ENCODE assay signal across 37 mouse cellular contexts in genomic region chr16:91126734-91127524, GRCm38 (mm10). TPM values are rescaled to one million over a fixed set of nuclear protein-coding genes. Genes with fewer than 3 reads are reported as not detected.
"Had no signal": no experiment of that assay in that cellular context is flagged by ENCODE, and none has a peak within 500 bp of the region (broad histone marks: within the 10 kb centered on the region; RNA-seq: fewer than 3 reads in every experiment).

No protein-coding gene starts in this region.

- ATAC-seq: liver, embryonic 12.5 days; liver, postnatal 0 days; midbrain, embryonic 13.5 days; midbrain, embryonic 15.5 days; midbrain, embryonic 16.5 days had no signal

- H3K36me3 ChIP-seq: limb, embryonic 10.5 days; limb, embryonic 12.5 days; limb, embryonic 13.5 days; limb, embryonic 15.5 days; liver, embryonic 12.5 days; liver, embryonic 13.5 days; liver, embryonic 15.5 days; lung, embryonic 15.5 days; midbrain, embryonic 10.5 days; midbrain, embryonic 12.5 days; midbrain, embryonic 13.5 days; midbrain, embryonic 15.5 days; neural tube, embryonic 12.5 days; neural tube, embryonic 13.5 days had no signal

- H3K4me2 ChIP-seq: limb, embryonic 12.5 days; limb, embryonic 13.5 days; limb, embryonic 15.5 days; liver, embryonic 11.5 days; liver, embryonic 12.5 days; liver, embryonic 13.5 days; liver, embryonic 15.5 days; lung, embryonic 14.5 days; lung, embryonic 15.5 days; midbrain, embryonic 12.5 days; midbrain, embryonic 13.5 days; midbrain, embryonic 15.5 days; neural tube, embryonic 12.5 days; neural tube, embryonic 13.5 days had no signal

- H3K27me3 ChIP-seq: limb, embryonic 13.5 days; limb, embryonic 15.5 days; lung, embryonic 15.5 days had no signal

- H3K9me3 ChIP-seq: limb, embryonic 10.5 days; limb, embryonic 12.5 days; limb, embryonic 13.5 days; limb, embryonic 15.5 days; liver, embryonic 12.5 days; liver, embryonic 13.5 days; liver, embryonic 15.5 days; lung, embryonic 15.5 days; megakaryocyte, embryonic 14.5 days; midbrain, embryonic 10.5 days; midbrain, embryonic 12.5 days; midbrain, embryonic 13.5 days; midbrain, embryonic 15.5 days; neural tube, embryonic 12.5 days; neural tube, embryonic 13.5 days had no signal

- H3K4me1 ChIP-seq: limb, embryonic 10.5 days; limb, embryonic 12.5 days; limb, embryonic 13.5 days; limb, embryonic 15.5 days; liver, embryonic 12.5 days; liver, embryonic 13.5 days; liver, embryonic 15.5 days; lung, embryonic 15.5 days; neural tube, embryonic 12.5 days; neural tube, embryonic 13.5 days had no signal

- H3K4me3 ChIP-seq: left cerebral cortex, adult 2 months; limb, embryonic 10.5 days; limb, embryonic 12.5 days; limb, embryonic 13.5 days; limb, embryonic 15.5 days; liver, embryonic 12.5 days; liver, embryonic 13.5 days; liver, embryonic 15.5 days; lung, embryonic 15.5 days; megakaryocyte, embryonic 14.5 days; midbrain, embryonic 10.5 days; midbrain, embryonic 12.5 days; midbrain, embryonic 13.5 days; midbrain, embryonic 15.5 days; myocyte; neural tube, embryonic 12.5 days; neural tube, embryonic 13.5 days had no signal

- DNase-seq: left cerebral cortex, postnatal 4 days; liver; liver, embryonic 13.5 days; liver, postnatal 0 days; lung, adult 18-20 months; lung, adult 2 months; lung, embryonic 14.5 days; lung, postnatal 10 days; lung, postnatal 14 days; lung, postnatal 36 days; lung, postnatal 4 days had no signal

- H3K27ac ChIP-seq: left cerebral cortex, adult 2 months; limb, embryonic 10.5 days; limb, embryonic 12.5 days; limb, embryonic 13.5 days; limb, embryonic 15.5 days; liver, embryonic 12.5 days; liver, embryonic 13.5 days; liver, embryonic 14.5 days; liver, embryonic 15.5 days; lung, embryonic 15.5 days; macrophage; midbrain, embryonic 10.5 days; midbrain, embryonic 12.5 days; midbrain, embryonic 13.5 days; midbrain, embryonic 15.5 days; neural tube, embryonic 12.5 days; neural tube, embryonic 13.5 days had no signal

- H3K9ac ChIP-seq: limb, embryonic 12.5 days; limb, embryonic 13.5 days; limb, embryonic 15.5 days; liver, embryonic 12.5 days; liver, embryonic 13.5 days; liver, embryonic 14.5 days; liver, embryonic 15.5 days; liver, postnatal 0 days; lung, embryonic 14.5 days; lung, embryonic 15.5 days; midbrain, embryonic 12.5 days; midbrain, embryonic 13.5 days; midbrain, embryonic 15.5 days; neural tube, embryonic 12.5 days; neural tube, embryonic 13.5 days had no signal

RNA-seq across cellular contexts. Expression of gene 4932438H23Rik, which starts 32.0 kb away (rescaled TPM):
- total RNA-seq: liver, adult 2 months; megakaryocyte progenitor cell, adult 5-6 weeks; megakaryocyte-erythroid progenitor cell, adult 5-6 weeks; monocyte, adult 5-6 weeks had no signal
- polyA plus RNA-seq: limb, embryonic 10.5 days; limb, embryonic 11.5 days; limb, embryonic 12.5 days; liver, adult 2 months; liver, embryonic 11.5 days; liver, embryonic 12.5 days; liver, embryonic 13.5 days; liver, embryonic 14.5 days; liver, embryonic 15.5 days; liver, embryonic 16.5 days; liver, postnatal 0 days; midbrain, embryonic 10.5 days had no signal
